Mouse (Mus musculus) liver, embryonic 11.5 days (tissue): ENCODE results near the gene Klf9. TPM values are rescaled to one million over a fixed set of nuclear protein-coding genes. Genes with fewer than 3 reads are reported as not detected.

ENCODE experiments used
- ATAC-seq: fragments of 200-750 bp; cut with Nextera tagmentation; replicated peaks from 2 replicates; pipeline ENCODE4 v1.8.0; 2017; ENCODE audit warnings: moderate number of reproducible peaks, mild to moderate bottlenecking, moderate TSS enrichment, moderate library complexity; ENCODE audit not compliant: low FRiP score
- DNase-seq: peaks from one replicate; pipeline ENCODE4 v3.0.0-alpha.2; 2017; ENCODE audit warnings: low spot score
- H3K27ac ChIP-seq: fragments of 300-500 bp; sonication (generic); 2 replicates; pipeline ENCODE4 v1.5.1; 2014; ENCODE audit warnings: mild to moderate bottlenecking, low read depth, low read length, control low read depth
- H3K27me3 ChIP-seq: fragments of 300-500 bp; sonication (generic); replicated peaks from 2 replicates; pipeline ENCODE4 v1.6.1; 2014; ENCODE audit warnings: low read length, mixed read lengths; ENCODE audit not compliant: control insufficient read depth, insufficient read depth
- H3K36me3 ChIP-seq: fragments of 300-500 bp; sonication (generic); 2 replicates; pipeline ENCODE4 v1.6.1; 2014; ENCODE audit warnings: mild to moderate bottlenecking, low read length, moderate library complexity, mixed read lengths; ENCODE audit not compliant: control insufficient read depth, insufficient read depth
- H3K4me1 ChIP-seq: fragments of 300-500 bp; sonication (generic); replicated peaks from 2 replicates; pipeline ENCODE4 v1.6.1; 2014; ENCODE audit warnings: low read length, mixed read lengths; ENCODE audit not compliant: control insufficient read depth, insufficient read depth
- H3K4me2 ChIP-seq: fragments of 300-500 bp; sonication (generic); 2 replicates; pipeline ENCODE4 v1.6.1; 2014; ENCODE audit warnings: mild to moderate bottlenecking, control low read depth, moderate library complexity
- H3K4me3 ChIP-seq: fragments of 300-500 bp; sonication (generic); 2 replicates; pipeline ENCODE4 v1.5.1; 2014; ENCODE audit warnings: low read depth, low read length, control low read depth
- H3K9ac ChIP-seq: fragments of 300-500 bp; sonication (generic); 2 replicates; pipeline ENCODE4 v1.6.1; 2014; ENCODE audit warnings: low read depth, low read length, control low read depth
- H3K9me3 ChIP-seq: fragments of 300-500 bp; sonication (generic); 2 replicates; pipeline ENCODE4 v1.6.1; 2016; ENCODE audit warnings: low read length, inconsistent platforms, mixed read lengths; ENCODE audit not compliant: control insufficient read depth
- WGBS: fragments of 180-500 bp; shearing (Covaris S2); extraction: QIAGEN DNeasy Blood & Tissue Kit; methylation state at CpG from one replicate; pipeline ENCODE4 v1.1.7; 2014; 5-methylcytosine and 5-hydroxymethylcytosine counted together
- polyA plus RNA-seq: library from polyadenylated mRNA; unstranded; fragments of >200 nt; fragmentation: Nextera tagmentation; extraction: Ambion mirVana; gene quantifications from 2 replicates; pipeline ENCODE4 v1.2.1, GENCODE M21; 2014

Gene Klf9
- polyA plus RNA-seq, 1 experiment from 2014 or later: 2.3 TPM

DNA sequence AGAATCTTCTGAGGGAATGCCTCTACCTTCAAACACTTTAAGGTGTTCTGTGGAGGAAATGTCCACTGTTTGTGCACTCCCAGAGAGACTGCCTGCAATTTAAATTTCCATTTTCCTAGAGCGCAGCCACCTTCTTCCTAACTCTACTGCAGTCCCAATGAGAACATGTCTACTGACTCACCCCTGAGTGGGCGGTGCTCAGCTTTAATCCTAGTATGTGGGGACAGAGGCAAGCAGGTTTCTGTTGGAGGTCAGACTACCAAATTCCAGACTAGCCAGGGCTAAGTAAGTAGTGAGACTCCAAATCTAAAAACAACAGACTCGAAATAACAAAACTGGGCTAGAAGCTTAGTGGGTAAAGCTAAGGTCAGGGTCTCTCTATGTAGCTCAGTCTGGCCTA is 37.5 kb downstream of the Klf9 start:
- Histone ChIP-seq H3K4me2 (no peak overlapping the region), H3K9ac (no peak overlapping the region), H3K27me3 (no peaks in the 10 kb centered on the region), H3K9me3 (no peaks in the 10 kb centered on the region), H3K36me3 (no peaks in the 10 kb centered on the region), H3K4me3 (no peak overlapping the region), H3K27ac (no peak overlapping the region), H3K4me1 (0 out of 2 replicates have a peak, but pooled peaks cover 2% of the 10 kb centered on the region)
- no peak for ATAC-seq
- WGBS: 85% methylated on average over 3 of the region's 3 CpGs
- DNase-seq: no peak

- DNase-seq (no peak), ATAC-seq (no peak)
- H3K27ac ChIP-seq: no peak overlapping the region
- H3K36me3 ChIP-seq: no peaks in the 10 kb centered on the region
- no peaks in the 10 kb centered on the region for H3K9me3 ChIP-seq
- no peak overlapping the region for H3K4me3 ChIP-seq
- no peak overlapping the region for H3K4me2 ChIP-seq
- H3K4me1 ChIP-seq: no peaks in the 10 kb centered on the region
- 85% methylated on average over 4 of the region's 4 CpGs for WGBS
- no peaks in the 10 kb centered on the region for H3K27me3 ChIP-seq
- H3K9ac ChIP-seq: no peak overlapping the region
Measured at GRCm38 (mm10) chr19:23183493-23183892, 42.5 kb downstream of the Klf9 start.

DNA sequence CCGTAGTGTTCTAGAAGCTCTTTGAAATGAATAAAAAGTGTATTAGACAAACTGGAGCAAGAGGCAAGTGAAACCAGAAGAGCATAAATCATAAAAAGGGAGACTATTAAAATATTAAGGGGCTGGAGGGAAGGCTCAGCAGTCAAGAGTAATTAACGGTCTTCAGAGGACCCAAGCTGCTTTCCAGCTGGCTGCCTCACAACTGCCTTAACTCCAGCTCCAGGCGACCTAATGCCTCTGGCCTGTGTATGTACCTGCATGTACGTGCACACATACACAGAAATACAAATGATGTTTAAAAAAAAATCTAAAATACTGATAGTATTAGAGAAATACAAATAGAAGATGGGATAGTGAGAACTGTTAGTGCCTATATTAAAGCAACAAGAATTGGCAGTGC is 43.0 kb downstream of the Klf9 start:
- Histone ChIP-seq H3K4me2 (no peak overlapping the region), H3K27me3 (no peaks in the 10 kb centered on the region), H3K36me3 (no peaks in the 10 kb centered on the region), H3K9me3 (no peaks in the 10 kb centered on the region), H3K27ac (no peak overlapping the region), H3K4me3 (no peak overlapping the region), H3K4me1 (no peaks in the 10 kb centered on the region), H3K9ac (no peak overlapping the region)
- no peak for ATAC-seq
- WGBS: 86% methylated on average over 4 of the region's 4 CpGs
- DNase-seq: no peak

DNA sequence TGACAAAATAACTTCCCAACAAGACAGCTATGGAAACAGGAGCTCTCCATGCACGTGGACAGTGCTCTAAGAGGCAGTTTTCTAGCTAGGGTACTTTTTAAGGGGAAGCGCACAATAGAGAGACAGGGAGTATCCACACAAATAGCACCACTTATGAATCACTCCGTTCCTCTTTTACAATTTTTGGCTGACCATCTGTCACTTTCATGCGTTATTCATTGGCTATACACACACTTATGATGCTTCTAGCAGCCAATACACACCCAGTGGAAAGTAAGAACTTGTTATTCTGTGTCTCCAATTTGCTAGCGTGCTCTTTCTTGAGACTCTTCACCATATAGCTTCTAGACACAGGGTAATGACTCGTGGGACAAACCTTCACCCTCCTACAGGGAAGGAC is 46.7 kb downstream of the Klf9 start:
- no peak overlapping the region for H3K27ac ChIP-seq
- H3K27me3 ChIP-seq: no peaks in the 10 kb centered on the region
- WGBS: 87% methylated on average over 6 of the region's 6 CpGs

GRCm38 (mm10) chr19:23188986-23189385 is 48.0 kb downstream of the Klf9 start:
- Histone ChIP-seq H3K4me1 (no peaks in the 10 kb centered on the region), H3K36me3 (no peaks in the 10 kb centered on the region), H3K27ac (no peak overlapping the region), H3K9ac (no peak overlapping the region), H3K27me3 (no peaks in the 10 kb centered on the region), H3K9me3 (no peaks in the 10 kb centered on the region), H3K4me3 (no peak overlapping the region), H3K4me2 (no peak overlapping the region)
- no peak for ATAC-seq
- no peak for DNase-seq
- 84% methylated on average over 7 of the region's 7 CpGs for WGBS

More for the DNA sequence above, 46.7 kb downstream of the Klf9 start:
- H3K4me3 ChIP-seq: no peak overlapping the region
- H3K9me3 ChIP-seq: no peaks in the 10 kb centered on the region
- H3K9ac ChIP-seq: no peak overlapping the region
- H3K36me3 ChIP-seq: no peaks in the 10 kb centered on the region
- no peaks in the 10 kb centered on the region for H3K4me1 ChIP-seq
- no peak for ATAC-seq
- no peak for DNase-seq
- no peak overlapping the region for H3K4me2 ChIP-seq

- Histone ChIP-seq H3K4me2 (no peak overlapping the region), H3K27me3 (no peaks in the 10 kb centered on the region), H3K36me3 (no peaks in the 10 kb centered on the region), H3K9ac (no peak overlapping the region), H3K9me3 (no peaks in the 10 kb centered on the region), H3K4me1 (no peaks in the 10 kb centered on the region), H3K27ac (no peak overlapping the region), H3K4me3 (no peak overlapping the region)
- DNase-seq (no peak), ATAC-seq (no peak)
- 82% methylated on average over 1 of the region's 1 CpGs for WGBS
Measured at GRCm38 (mm10) chr19:23189744-23190143, 48.7 kb downstream of the Klf9 start.

DNA sequence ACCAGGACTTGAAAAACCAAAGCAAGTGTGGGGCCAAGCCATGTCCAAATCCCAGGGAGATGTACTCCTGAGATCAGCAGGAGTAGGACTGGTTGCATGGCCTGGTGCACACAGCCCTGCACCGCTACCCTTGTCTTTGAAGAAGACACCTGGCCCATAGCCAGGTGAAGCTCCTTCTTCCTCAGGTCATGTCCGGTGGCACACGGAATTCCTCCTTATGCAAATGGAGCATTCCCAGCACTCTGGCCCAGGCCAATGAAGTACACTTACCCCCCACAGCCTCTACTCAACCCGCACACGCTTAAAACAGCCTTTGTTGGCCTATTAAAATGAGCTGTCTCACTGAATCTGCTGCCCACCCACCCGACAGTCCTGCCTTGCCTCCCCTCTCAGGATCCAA is 50.5 kb downstream of the Klf9 start:
- Histone ChIP-seq H3K36me3 (0 out of 2 replicates have a peak, but pooled peaks cover 4% of the 10 kb centered on the region), H3K9me3 (no peaks in the 10 kb centered on the region), H3K4me3 (no peak overlapping the region), H3K27me3 (no peaks in the 10 kb centered on the region), H3K4me2 (no peak overlapping the region), H3K27ac (no peak overlapping the region), H3K4me1 (no peaks in the 10 kb centered on the region), H3K9ac (no peak overlapping the region)
- ATAC-seq (no peak), DNase-seq (no peak)
- WGBS: 90% methylated on average over 6 of the region's 6 CpGs

GRCm38 (mm10) chr19:23193076-23193475 is 52.0 kb downstream of the Klf9 start:
- Histone ChIP-seq H3K27ac (no peak overlapping the region), H3K4me2 (no peak overlapping the region), H3K4me3 (no peak overlapping the region), H3K4me1 (no peaks in the 10 kb centered on the region), H3K36me3 (0 out of 2 replicates have a peak, but pooled peaks cover 4% of the 10 kb centered on the region), H3K27me3 (no peaks in the 10 kb centered on the region), H3K9ac (no peak overlapping the region), H3K9me3 (no peaks in the 10 kb centered on the region)
- ATAC-seq (no peak), DNase-seq (no peak)
- 51% methylated on average over 3 of the region's 3 CpGs for WGBS

GRCm38 (mm10) chr19:23202106-23202505 is 61.1 kb downstream of the Klf9 start:
- no peak for ATAC-seq
- H3K36me3 ChIP-seq: peaks cover 20% of the 10 kb centered on the region; the same call in 1 of the 2 replicates
- no peaks in the 10 kb centered on the region for H3K27me3 ChIP-seq
- DNase-seq: no peak
- H3K9me3 ChIP-seq: no peaks in the 10 kb centered on the region
- H3K4me2 ChIP-seq: no peak overlapping the region
- no peak overlapping the region for H3K9ac ChIP-seq
- H3K4me1 ChIP-seq: no peaks in the 10 kb centered on the region
- WGBS: 95% methylated on average over 5 of the region's 5 CpGs
- H3K4me3 ChIP-seq: no peak overlapping the region
- H3K27ac ChIP-seq: no peak overlapping the region
